Mouse (Mus musculus) midbrain, embryonic 13.5 days (tissue): ENCODE data around the gene Olfr1441. TPM values are rescaled to one million over a fixed set of nuclear protein-coding genes. Genes with fewer than 3 reads are reported as not detected.

Source experiments
- ATAC-seq: fragments of 200-750 bp; cut with Nextera tagmentation; 2 replicates; pipeline ENCODE4 v1.8.0; 2017; ENCODE audit warnings: mild to moderate bottlenecking, moderate TSS enrichment, moderate library complexity
- H3K27ac ChIP-seq: fragments of 300-500 bp; sonication (generic); 2 replicates; pipeline ENCODE4 v1.5.1; 2015; ENCODE audit warnings: inconsistent platforms, mild to moderate bottlenecking, moderate library complexity
- H3K27me3 ChIP-seq: fragments of 300-500 bp; sonication (generic); 2 replicates; pipeline ENCODE4 v1.6.1; 2015; ENCODE audit warnings: mild to moderate bottlenecking, inconsistent platforms
- H3K36me3 ChIP-seq: fragments of 300-500 bp; sonication (generic); 2 replicates; pipeline ENCODE4 v1.6.1; 2015; ENCODE audit warnings: mild to moderate bottlenecking, inconsistent platforms
- H3K4me1 ChIP-seq: fragments of 300-500 bp; sonication (generic); replicated peaks from 2 replicates; pipeline ENCODE4 v1.6.1; 2015; ENCODE audit warnings: inconsistent platforms
- H3K4me2 ChIP-seq: fragments of 300-500 bp; sonication (generic); replicated peaks from 2 replicates; pipeline ENCODE4 v1.6.1; 2015; ENCODE audit warnings: moderate library complexity, mild to moderate bottlenecking, inconsistent platforms
- H3K4me3 ChIP-seq: fragments of 300-500 bp; sonication (generic); replicated peaks from 2 replicates; pipeline ENCODE4 v1.5.1; 2015; ENCODE audit warnings: mild to moderate bottlenecking, inconsistent platforms
- H3K9ac ChIP-seq: fragments of 300-500 bp; sonication (generic); replicated peaks from 2 replicates; pipeline ENCODE4 v1.6.1; 2015; ENCODE audit warnings: mild to moderate bottlenecking, inconsistent platforms
- H3K9me3 ChIP-seq: fragments of 300-500 bp; sonication (generic); 2 replicates; pipeline ENCODE4 v1.6.1; 2016; ENCODE audit warnings: mild to moderate bottlenecking, inconsistent platforms
- WGBS: fragments of 180-500 bp; shearing (Covaris S2); methylation state at CpG from one replicate; pipeline ENCODE4 v1.1.7; 2015; 5-methylcytosine and 5-hydroxymethylcytosine counted together
- polyA plus RNA-seq: library from polyadenylated mRNA; unstranded; fragments of >200 nt; fragmentation: Nextera tagmentation; extraction: Ambion mirVana; gene quantifications from 2 replicates; pipeline ENCODE4 v1.2.1, GENCODE M21; 2015

Gene Olfr1441
- polyA plus RNA-seq, 1 experiment from 2014 or later: not detected

DNA sequence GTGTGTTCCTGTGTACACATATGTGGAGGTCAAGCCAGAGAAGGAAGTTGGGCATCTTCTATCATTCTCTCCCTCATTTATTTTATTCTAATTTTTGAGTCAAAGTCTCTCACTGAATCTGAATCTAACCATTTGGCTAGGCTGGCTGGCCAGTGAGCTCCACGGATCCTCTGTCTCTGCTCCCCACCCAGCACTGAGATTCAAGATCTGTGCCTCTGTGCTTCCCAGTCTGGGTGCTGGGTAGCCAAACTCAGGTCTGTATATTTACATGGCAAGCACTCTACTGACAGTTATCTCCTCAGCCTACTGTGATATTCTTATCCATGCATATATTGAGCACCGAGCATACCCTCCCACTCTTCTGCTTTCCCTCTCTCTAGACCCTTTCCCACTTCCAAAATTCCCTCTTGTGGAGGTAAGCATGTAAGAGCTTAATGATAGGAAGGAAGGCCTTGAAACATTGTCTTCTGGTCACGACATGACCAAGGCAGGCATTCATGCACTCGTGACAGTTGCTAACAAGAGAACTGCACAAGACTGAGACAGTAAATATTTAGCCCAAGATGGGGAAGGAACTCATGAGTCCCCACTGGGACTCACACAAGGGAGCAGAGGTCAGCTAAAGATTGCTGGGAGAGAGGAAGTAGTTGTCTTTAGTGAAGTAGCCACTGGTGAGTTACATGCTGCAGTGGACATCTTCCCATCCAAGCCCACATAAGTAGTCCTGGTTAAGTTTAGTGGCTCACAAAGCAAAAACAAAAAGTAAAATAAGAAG is 18.7 kb downstream of the Olfr1441 start:
- H3K4me1 ChIP-seq: no peaks in the 10 kb centered on the region
- H3K4me3 ChIP-seq: no peak overlapping the region
- H3K9me3 ChIP-seq: no peaks in the 10 kb centered on the region
- H3K9ac ChIP-seq: no peak overlapping the region
- no peak overlapping the region for H3K27ac ChIP-seq
- no peaks in the 10 kb centered on the region for H3K27me3 ChIP-seq
- no peak for ATAC-seq
- 85% methylated on average over 4 of the region's 4 CpGs for WGBS
- no peak overlapping the region for H3K4me2 ChIP-seq
- no peaks in the 10 kb centered on the region for H3K36me3 ChIP-seq

DNA sequence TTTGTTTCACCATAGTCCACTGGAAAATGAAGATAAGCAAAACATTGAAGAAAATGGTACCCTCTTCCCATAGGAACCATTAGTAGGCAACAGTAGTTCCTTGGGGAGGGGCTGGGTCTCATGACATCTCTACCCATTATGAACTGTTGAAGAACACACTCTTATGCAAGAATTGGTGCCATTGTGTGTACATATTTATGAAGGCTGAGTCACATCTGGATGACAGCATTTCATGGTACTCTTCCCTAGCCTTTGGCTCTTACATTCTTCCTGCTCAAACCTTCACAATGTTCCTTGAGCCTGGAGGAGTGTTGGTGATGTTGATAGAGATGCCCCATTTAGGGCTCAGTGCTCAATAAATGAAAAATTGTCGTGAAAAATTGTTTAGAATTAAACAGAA is 22.3 kb downstream of the Olfr1441 start:
- H3K36me3 ChIP-seq: no peaks in the 10 kb centered on the region
- WGBS: 59% methylated on average over 1 of the region's 1 CpGs
- ATAC-seq: no peak

DNA sequence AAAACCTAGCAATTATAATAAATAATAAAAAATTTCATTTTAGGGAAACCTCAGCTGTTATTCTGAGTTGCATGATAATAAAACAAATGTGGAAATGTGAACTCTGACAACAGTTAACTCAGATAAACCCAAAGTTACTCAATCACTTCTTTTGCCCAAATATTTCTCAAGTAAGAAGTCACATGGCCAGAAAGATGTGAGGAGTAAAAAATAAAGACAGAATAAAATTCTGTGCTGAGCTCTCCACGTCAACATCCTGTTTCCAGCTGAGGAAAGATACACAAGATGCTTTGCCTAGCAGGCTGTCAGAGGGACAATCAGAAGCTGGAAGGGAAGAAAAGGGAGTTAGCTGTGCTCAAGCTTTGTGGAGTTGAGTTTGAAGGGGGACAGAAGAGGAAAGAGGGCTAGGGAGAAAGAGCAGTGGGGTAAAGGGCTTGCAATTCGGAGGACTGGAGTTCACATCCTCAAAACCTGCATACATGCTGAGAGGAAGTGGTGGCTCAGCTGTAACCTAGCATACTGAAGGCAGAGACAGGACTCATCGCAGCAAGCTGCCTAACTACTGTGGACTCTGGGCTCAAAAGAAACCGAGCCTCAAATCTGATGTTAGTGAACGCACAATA is 23.0 kb downstream of the Olfr1441 start:
- Histone ChIP-seq H3K9me3 (no peaks in the 10 kb centered on the region), H3K4me3 (no peak overlapping the region)
- WGBS: 74% methylated on average over 5 of the region's 5 CpGs

More for the DNA sequence above, 22.3 kb downstream of the Olfr1441 start:
- Histone ChIP-seq H3K9ac (no peak overlapping the region), H3K27ac (no peak overlapping the region), H3K27me3 (no peaks in the 10 kb centered on the region), H3K9me3 (no peaks in the 10 kb centered on the region), H3K4me1 (no peaks in the 10 kb centered on the region), H3K4me2 (no peak overlapping the region), H3K4me3 (no peak overlapping the region)

DNA sequence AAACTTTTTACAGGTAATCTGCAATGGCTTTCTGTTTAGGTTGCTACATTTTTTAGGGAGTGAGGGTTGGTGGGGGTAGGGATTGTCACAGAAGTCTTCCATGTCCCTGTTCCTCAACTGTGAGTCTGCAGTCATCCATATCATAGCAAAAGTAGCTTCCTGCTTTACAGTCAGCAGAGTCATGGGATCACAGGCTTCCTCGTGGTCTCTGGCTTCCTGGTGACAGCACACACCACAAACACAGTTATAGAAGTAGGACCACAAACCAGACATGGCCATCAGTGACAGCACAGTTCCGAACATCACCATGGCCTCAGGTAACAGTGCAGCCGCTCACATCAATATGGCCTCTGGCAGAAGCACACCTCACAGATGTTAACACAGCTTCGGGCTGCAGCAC is 25.3 kb downstream of the Olfr1441 start:
- no peaks in the 10 kb centered on the region for H3K4me1 ChIP-seq
- no peak overlapping the region for H3K4me2 ChIP-seq
- 86% methylated on average over 4 of the region's 4 CpGs for WGBS
- no peak overlapping the region for H3K4me3 ChIP-seq
- no peaks in the 10 kb centered on the region for H3K36me3 ChIP-seq
- ATAC-seq: no peak
- no peaks in the 10 kb centered on the region for H3K27me3 ChIP-seq
- H3K27ac ChIP-seq: no peak overlapping the region
- no peak overlapping the region for H3K9ac ChIP-seq
- no peaks in the 10 kb centered on the region for H3K9me3 ChIP-seq

More for the DNA sequence above, 23.0 kb downstream of the Olfr1441 start:
- no peak overlapping the region for H3K4me2 ChIP-seq
- ATAC-seq: no peak
- H3K27me3 ChIP-seq: no peaks in the 10 kb centered on the region
- no peak overlapping the region for H3K9ac ChIP-seq
- H3K4me1 ChIP-seq: no peaks in the 10 kb centered on the region
- no peak overlapping the region for H3K27ac ChIP-seq
- H3K36me3 ChIP-seq: no peaks in the 10 kb centered on the region

DNA sequence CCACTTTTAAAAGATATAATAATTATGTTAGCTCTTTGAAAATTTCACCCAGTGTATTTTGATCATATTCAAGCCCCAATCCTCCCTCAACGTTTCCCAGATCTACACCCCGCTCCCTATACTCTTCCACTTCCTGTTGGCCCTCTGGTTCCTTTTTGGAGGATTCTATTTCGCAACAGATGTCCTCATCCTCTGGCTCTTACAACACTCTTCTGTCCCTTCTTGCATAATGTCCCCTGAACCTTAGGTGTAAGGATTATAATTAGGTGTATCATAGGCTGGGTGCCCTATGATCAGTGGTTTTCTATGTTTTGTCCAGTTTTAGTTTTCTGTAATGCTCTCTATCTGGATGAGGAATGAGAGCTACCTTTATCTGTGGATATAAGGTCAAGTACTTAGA is 27.8 kb downstream of the Olfr1441 start:
- Histone ChIP-seq H3K27me3 (no peaks in the 10 kb centered on the region), H3K9ac (no peak overlapping the region), H3K4me3 (no peak overlapping the region), H3K4me1 (no peaks in the 10 kb centered on the region), H3K36me3 (no peaks in the 10 kb centered on the region), H3K4me2 (no peak overlapping the region), H3K27ac (no peak overlapping the region), H3K9me3 (no peaks in the 10 kb centered on the region)
- no peak for ATAC-seq
- WGBS: 79% methylated on average over 3 of the region's 3 CpGs

DNA sequence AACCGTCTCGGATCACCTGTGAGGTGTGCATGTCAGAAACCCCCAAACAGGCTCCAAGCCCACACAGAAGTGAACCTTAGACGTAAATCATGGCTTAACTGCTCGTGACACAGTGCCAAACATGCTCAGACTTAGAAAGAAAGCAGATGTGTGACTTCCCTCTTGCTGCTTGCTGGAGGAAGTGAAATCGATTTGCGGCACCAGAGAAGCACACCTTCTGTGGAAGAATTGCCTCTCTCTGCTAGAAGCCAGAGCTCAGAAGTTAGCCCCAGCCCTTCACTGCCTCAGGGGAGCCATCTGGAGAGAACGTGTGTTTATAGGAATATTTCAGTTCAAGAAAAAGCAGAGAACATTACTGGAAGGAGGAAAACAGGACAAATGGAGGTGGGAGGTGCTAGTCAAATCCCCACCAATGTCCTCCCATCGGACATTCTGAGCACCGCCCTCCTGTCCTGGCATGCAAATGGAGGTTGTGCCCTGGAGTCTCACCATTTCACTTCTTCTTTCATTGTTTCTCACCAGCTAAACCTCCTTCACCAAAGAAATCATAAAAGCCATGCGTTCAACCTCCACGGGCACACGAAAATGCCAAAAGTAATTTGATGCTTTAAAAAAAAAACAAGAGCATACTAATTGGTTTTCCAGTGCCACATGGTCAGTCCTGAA is 40.3 kb downstream of the Olfr1441 start:
- no peaks in the 10 kb centered on the region for H3K27me3 ChIP-seq
- no peaks in the 10 kb centered on the region for H3K36me3 ChIP-seq
- H3K4me3 ChIP-seq: no peak overlapping the region
- H3K4me2 ChIP-seq: no peak overlapping the region
- H3K4me1 ChIP-seq: no peaks in the 10 kb centered on the region
- ATAC-seq: no peak
- 88% methylated on average over 12 of the region's 12 CpGs for WGBS
- H3K9ac ChIP-seq: no peak overlapping the region
- H3K27ac ChIP-seq: no peak overlapping the region
- no peaks in the 10 kb centered on the region for H3K9me3 ChIP-seq

DNA sequence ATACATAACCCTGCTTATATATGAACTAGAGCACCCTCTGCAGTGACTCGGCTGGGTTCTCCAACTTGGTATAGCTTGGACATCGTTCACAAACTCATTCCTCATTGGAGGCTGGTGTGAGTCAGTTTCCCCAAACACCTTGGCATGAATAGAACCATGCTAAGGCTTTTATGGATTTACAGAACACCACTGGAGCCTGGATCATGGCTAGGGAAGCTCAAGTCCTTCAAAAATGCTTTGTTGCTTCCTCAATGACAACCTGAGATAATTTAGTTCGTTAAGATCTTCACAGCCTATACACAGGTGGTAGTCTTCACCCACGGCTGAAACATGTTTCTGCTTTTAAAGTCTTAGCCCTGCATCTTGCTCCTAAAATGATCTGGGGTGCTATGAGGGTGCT is 42.3 kb downstream of the Olfr1441 start:
- no peaks in the 10 kb centered on the region; the same call in 1 of the 2 replicates for H3K36me3 ChIP-seq
- H3K9me3 ChIP-seq: no peaks in the 10 kb centered on the region
- H3K27me3 ChIP-seq: no peaks in the 10 kb centered on the region
- H3K9ac ChIP-seq: no peak overlapping the region
- no peaks in the 10 kb centered on the region for H3K4me1 ChIP-seq
- no peak overlapping the region for H3K4me3 ChIP-seq
- no peak overlapping the region for H3K27ac ChIP-seq
- no peak overlapping the region for H3K4me2 ChIP-seq
- no peak for ATAC-seq
- 92% methylated on average over 4 of the region's 4 CpGs for WGBS

DNA sequence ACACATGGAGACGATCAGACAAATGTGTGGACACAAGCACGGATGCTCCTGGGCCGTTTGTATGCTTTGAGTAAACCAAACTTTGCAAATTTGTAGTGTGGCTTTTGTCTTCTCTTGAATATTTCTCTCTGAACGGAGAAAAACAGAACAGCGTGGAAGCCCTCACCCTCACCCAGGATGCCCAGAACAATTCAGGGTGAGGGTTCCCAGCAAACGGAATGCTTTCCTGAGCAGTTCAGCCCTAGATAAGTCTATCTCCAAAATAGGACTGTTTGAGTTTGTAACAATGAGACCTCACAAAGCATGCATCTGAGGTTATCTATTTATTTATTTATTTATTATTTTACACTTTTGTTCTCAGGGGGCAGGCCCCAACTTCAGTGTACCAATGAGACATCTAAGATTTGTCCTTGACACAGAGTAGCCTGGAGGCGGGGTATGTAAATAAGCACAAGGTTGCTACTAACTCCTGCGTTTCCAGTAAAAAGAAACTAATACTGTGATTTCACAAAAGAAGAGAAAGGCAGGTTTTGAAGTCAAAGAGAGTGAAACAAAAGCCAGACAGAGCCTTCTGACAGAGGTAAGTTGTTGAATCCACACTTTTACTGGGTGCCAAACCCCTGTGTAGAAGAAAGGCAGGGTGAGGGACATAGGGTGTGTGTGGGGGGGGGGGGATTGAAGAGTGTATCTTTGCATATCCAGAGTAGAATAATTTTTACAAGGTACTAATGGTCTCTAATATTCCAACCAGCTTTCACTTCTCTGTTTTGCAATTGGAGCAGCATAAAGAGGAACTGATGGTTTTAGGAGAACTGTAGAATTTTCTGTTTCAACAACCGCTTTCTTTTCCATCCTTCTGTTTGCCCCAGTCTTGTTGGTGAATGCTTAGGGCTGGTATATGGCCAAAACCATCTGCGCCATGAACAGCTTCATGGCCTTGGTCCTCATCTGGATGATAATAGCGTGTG is 43.3 kb downstream of the Olfr1441 start, which contains the start of gene Mpeg1:
Gene Mpeg1 (plus strand): TSS at position 498 of the 968 bp plus-strand sequence.
- no peak within 1 kb of the TSS for H3K4me3 ChIP-seq
- WGBS: 84% methylated on average over 11 of the region's 11 CpGs
- no peak within 1 kb of the TSS for H3K27ac ChIP-seq
- no peaks in the 10 kb centered on the region for H3K4me1 ChIP-seq
- H3K9me3 ChIP-seq: no peaks in the 10 kb centered on the region
- no peaks in the 10 kb centered on the region for H3K27me3 ChIP-seq
- no peak within 1 kb of the TSS for H3K4me2 ChIP-seq
- ATAC-seq: no peak
- no peak within 1 kb of the TSS for H3K9ac ChIP-seq
- H3K36me3 ChIP-seq: no peaks in the 10 kb centered on the region; the same call in 1 of the 2 replicates

DNA sequence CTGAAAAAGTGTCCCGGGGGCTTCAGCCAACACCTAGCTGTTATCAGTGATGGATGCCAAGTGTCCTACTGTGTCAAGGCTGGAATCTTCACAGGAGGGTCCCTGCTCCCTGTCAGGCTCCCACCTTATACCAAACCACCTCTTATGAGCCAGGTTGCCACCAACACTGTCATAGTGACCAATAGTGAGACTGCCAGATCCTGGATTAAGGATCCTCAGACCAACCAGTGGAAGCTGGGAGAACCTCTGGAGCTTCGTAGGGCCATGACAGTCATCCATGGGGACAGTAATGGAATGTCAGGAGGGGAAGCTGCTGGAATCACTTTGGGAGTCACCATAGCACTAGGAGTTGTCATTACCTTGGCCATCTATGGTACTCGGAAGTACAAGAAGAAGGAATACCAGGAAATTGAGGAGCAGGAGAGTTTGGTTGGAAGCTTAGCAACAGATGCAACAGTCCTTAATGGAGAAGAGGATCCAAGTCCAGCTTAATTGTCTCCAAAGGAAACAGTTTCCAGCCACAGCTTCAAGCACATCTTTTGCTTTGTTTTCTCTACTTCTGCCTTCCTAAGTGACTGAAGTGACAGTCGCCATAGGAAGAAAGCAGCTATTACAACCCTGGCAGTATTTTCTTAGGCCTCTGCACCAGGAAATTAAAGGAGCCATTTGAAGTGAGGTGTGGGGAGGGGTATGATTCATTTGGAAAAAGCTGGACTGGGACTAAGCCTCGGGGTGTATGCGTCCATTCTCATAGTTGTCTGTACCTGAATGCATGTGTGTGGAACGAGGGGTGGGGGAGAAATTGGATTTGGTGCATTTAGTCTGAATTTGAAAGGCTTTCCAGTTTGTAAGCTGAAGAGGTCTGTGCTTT is 45.9 kb downstream of the Olfr1441 start:
- no peaks in the 10 kb centered on the region for H3K9me3 ChIP-seq
- no peak for ATAC-seq
- H3K27me3 ChIP-seq: no peaks in the 10 kb centered on the region
- WGBS: 65% methylated on average over 7 of the region's 7 CpGs
- H3K27ac ChIP-seq: no peak overlapping the region
- no peak overlapping the region for H3K9ac ChIP-seq
- peaks cover 14% of the 10 kb centered on the region for H3K36me3 ChIP-seq
- no peak overlapping the region for H3K4me2 ChIP-seq
- H3K4me1 ChIP-seq: 0 out of 2 replicates have a peak, but pooled peaks cover 3% of the 10 kb centered on the region
- H3K4me3 ChIP-seq: no peak overlapping the region

DNA sequence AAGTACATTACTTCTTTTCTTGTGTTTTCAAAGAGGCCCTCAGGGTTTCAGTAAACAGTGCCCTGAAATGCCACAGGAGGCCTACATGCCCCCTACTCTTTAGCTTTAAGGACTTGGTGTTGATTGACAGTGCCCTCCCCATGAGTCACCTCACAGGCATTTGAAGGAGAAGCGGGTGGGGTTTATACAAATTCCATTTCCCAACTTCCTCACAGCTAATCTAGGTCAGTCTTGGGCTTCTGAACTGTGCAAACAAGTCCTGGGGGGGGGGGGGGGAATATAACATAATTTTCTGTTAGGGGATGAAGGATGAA is 46.4 kb downstream of the Olfr1441 start:
- no peak overlapping the region for H3K9ac ChIP-seq
- H3K4me3 ChIP-seq: no peak overlapping the region
- 0 out of 2 replicates have a peak, but pooled peaks cover 3% of the 10 kb centered on the region for H3K4me1 ChIP-seq
- 29% methylated on average over 1 of the region's 1 CpGs for WGBS
- no peak overlapping the region for H3K27ac ChIP-seq
- H3K4me2 ChIP-seq: no peak overlapping the region
- no peaks in the 10 kb centered on the region for H3K9me3 ChIP-seq
- H3K27me3 ChIP-seq: no peaks in the 10 kb centered on the region
- ATAC-seq: 0 out of 2 replicates have a peak, but pooled peaks have one; percentile 19
- H3K36me3 ChIP-seq: peaks cover 20% of the 10 kb centered on the region

DNA sequence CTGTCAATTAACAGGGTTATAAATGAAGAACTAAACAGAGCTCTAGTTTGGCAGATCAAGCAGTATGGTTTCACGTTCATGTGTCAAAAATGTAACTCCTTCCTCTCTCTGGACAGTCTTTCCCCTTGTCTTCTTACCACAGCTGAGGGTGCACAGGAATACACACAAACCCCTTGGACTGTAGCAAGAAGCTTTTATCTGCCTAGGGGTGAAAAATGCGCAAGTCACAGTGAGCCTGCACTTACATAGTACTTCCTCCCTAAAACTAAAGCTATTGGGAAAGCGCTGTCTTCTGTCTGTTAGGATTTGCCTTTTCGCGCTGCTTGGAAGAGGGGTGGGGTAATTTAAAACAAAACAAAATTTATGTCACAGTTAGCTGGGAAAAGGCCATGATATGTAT is 46.9 kb downstream of the Olfr1441 start:
- Histone ChIP-seq H3K4me3 (no peak overlapping the region), H3K9me3 (no peaks in the 10 kb centered on the region), H3K36me3 (peaks cover 25% of the 10 kb centered on the region), H3K4me2 (no peak overlapping the region), H3K4me1 (0 out of 2 replicates have a peak, but pooled peaks cover 3% of the 10 kb centered on the region), H3K9ac (no peak overlapping the region), H3K27me3 (no peaks in the 10 kb centered on the region), H3K27ac (no peak overlapping the region)
- 85% methylated on average over 5 of the region's 5 CpGs for WGBS
- no peak for ATAC-seq
